Mouse (Mus musculus) small intestine, adult 2 months (tissue): ENCODE measurements around the gene Ddah1. TPM values are rescaled to one million over a fixed set of nuclear protein-coding genes. Genes with fewer than 3 reads are reported as not detected.

ENCODE experiments used
- H3K27ac ChIP-seq: fragments of 200-500 bp; 2 replicates; pipeline ENCODE4 v1.5.1; 2012; ENCODE audit warnings: low read depth, low read length, control low read depth, inconsistent platforms; ENCODE audit not compliant: insufficient read depth
- H3K27me3 ChIP-seq: fragments of 200-500 bp; 2 replicates; pipeline ENCODE4 v1.6.1; 2012; ENCODE audit warnings: mild to moderate bottlenecking, moderate library complexity, low read length, inconsistent platforms; ENCODE audit not compliant: control insufficient read depth, insufficient read depth
- H3K36me3 ChIP-seq: fragments of 200-500 bp; 2 replicates; pipeline ENCODE4 v1.6.1; 2012; ENCODE audit warnings: mild to moderate bottlenecking, low read length, control low read depth, inconsistent platforms; ENCODE audit not compliant: control insufficient read depth, insufficient read depth
- H3K4me1 ChIP-seq: fragments of 200-500 bp; 2 replicates; pipeline ENCODE4 v1.6.1; 2012; ENCODE audit warnings: low read length, inconsistent platforms, mixed read lengths; ENCODE audit not compliant: control insufficient read depth, insufficient read depth, insufficient read length
- H3K4me3 ChIP-seq: fragments of 200-500 bp; 2 replicates; pipeline ENCODE4 v1.5.1; 2012; ENCODE audit warnings: low read depth, mild to moderate bottlenecking, control low read depth, inconsistent platforms, low read length, moderate library complexity
- CTCF ChIP-seq: fragments of 200-500 bp; IDR thresholded peaks from 2 replicates; pipeline ENCODE4 v1.5.1; 2012; ENCODE audit warnings: low read depth, mild to moderate bottlenecking, control low read depth, inconsistent platforms, low read length, moderate library complexity, mixed read lengths; ENCODE audit not compliant: insufficient replicate concordance, insufficient read length; ENCODE audit errors: extremely low read depth
- POLR2A ChIP-seq: fragments of 200-500 bp; IDR thresholded peaks from 2 replicates; pipeline ENCODE4 v1.6.1; 2012; ENCODE audit warnings: low read depth, mild to moderate bottlenecking, control low read depth, inconsistent platforms, low read length, moderate library complexity
- WGBS: fragments of 180-500 bp; shearing (Covaris S2); methylation state at CpG from one replicate; pipeline ENCODE4 v1.1.7; 2018; 5-methylcytosine and 5-hydroxymethylcytosine counted together
- polyA plus RNA-seq: library from polyadenylated mRNA; depleted of rRNA; stranded (reverse); fragments of >200 nt; gene quantifications from 2 replicates; pipeline ENCODE4 v1.2.3, GENCODE M21; 2012

Gene Ddah1
- polyA plus RNA-seq, 1 experiment = 1.7 TPM

- TF ChIP-seq POLR2A = no peak
- no peak for TF ChIP-seq CTCF
- Histone ChIP-seq H3K36me3 (no peaks in the 10 kb centered on the region), H3K27ac (no peak overlapping the region), H3K27me3 (peaks cover 8% of the 10 kb centered on the region; the same call in 1 of the 2 replicates), H3K4me3 (no peak overlapping the region), H3K4me1 (peaks cover 12% of the 10 kb centered on the region)
- 25% methylated on average over 8 of the region's 8 CpGs for WGBS
These were observed 1.3 kb upstream of the Ddah1 start for GRCm38 (mm10) chr3:145757177-145757576.

- peaks cover 8% of the 10 kb centered on the region; the same call in 1 of the 2 replicates for H3K27me3 ChIP-seq
- TF ChIP-seq POLR2A (no peak), CTCF (no peak)
- no peak overlapping the region for H3K27ac ChIP-seq
- H3K36me3 ChIP-seq = no peaks in the 10 kb centered on the region
- no peak overlapping the region for H3K4me3 ChIP-seq
- 59% methylated on average over 4 of the region's 4 CpGs for WGBS
- H3K4me1 ChIP-seq = peaks cover 12% of the 10 kb centered on the region
These were observed 631 bp upstream of the Ddah1 start for GRCm38 (mm10) chr3:145757844-145758243.

GRCm38 (mm10) chr3:145759379-145760209, 1.1 kb downstream of the Ddah1 start:
- Histone ChIP-seq H3K27me3 (peaks cover 8% of the 10 kb centered on the region; the same call in 1 of the 2 replicates), H3K4me3 (peak overlapping the region; percentile 60), H3K27ac (no peak overlapping the region), H3K36me3 (no peaks in the 10 kb centered on the region), H3K4me1 (peaks cover 12% of the 10 kb centered on the region)
- no peak for TF ChIP-seq POLR2A
- no peak for TF ChIP-seq CTCF
- WGBS = 57% methylated on average over 14 of the region's 14 CpGs

- H3K36me3 ChIP-seq = no peaks in the 10 kb centered on the region
- H3K27ac ChIP-seq = no peak overlapping the region
- 93% methylated on average over 3 of the region's 3 CpGs for WGBS
- H3K4me1 ChIP-seq = peaks cover 12% of the 10 kb centered on the region
- TF ChIP-seq POLR2A = no peak
- TF ChIP-seq CTCF = no peak
- H3K4me3 ChIP-seq = no peak overlapping the region
- peaks cover 8% of the 10 kb centered on the region; the same call in 1 of the 2 replicates for H3K27me3 ChIP-seq
These were observed 2.1 kb downstream of the Ddah1 start for GRCm38 (mm10) chr3:145760547-145760946.

- no peak overlapping the region for H3K27ac ChIP-seq
- TF ChIP-seq POLR2A (no peak), CTCF (no peak)
- peaks cover 12% of the 10 kb centered on the region for H3K4me1 ChIP-seq
These were observed 3.2 kb downstream of the Ddah1 start for GRCm38 (mm10) chr3:145761501-145762170.

GRCm38 (mm10) chr3:145762957-145763641, 4.6 kb downstream of the Ddah1 start:
- no peak for TF ChIP-seq CTCF
- Histone ChIP-seq H3K36me3 (no peaks in the 10 kb centered on the region), H3K27ac (no peak overlapping the region), H3K4me1 (peaks cover 9% of the 10 kb centered on the region), H3K4me3 (no peak overlapping the region), H3K27me3 (peaks cover 8% of the 10 kb centered on the region; the same call in 1 of the 2 replicates)
- 35% methylated on average over 4 of the region's 4 CpGs for WGBS

More at GRCm38 (mm10) chr3:145761501-145762170, 3.2 kb downstream of the Ddah1 start:
- WGBS = 59% methylated on average over 3 of the region's 3 CpGs
- Histone ChIP-seq H3K4me3 (no peak overlapping the region), H3K36me3 (no peaks in the 10 kb centered on the region), H3K27me3 (peaks cover 8% of the 10 kb centered on the region; the same call in 1 of the 2 replicates)
